Mouse (Mus musculus): ENCODE data around the gene Rbm20.

The Rbm20 gene

DNA sequence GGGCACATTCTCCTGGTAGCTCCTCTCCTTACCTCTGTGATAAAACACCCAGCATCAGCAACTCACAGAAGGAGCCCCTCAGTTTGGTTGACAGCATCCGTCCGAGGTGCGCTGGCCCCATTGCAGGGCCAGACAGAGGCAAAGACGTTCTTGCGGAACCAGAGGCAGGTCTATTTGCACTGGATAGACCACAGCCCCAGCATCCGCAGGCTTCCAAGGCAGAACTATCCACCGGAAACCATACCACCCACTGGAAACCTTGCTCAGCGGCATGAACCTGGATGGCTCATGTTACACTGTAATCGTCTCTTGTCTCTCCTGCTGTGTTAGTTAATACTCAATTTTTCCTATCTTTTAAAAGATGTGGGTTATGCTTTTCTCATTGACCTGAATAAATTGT lies 69.0 kb downstream of the Rbm20 start:
- Histone ChIP-seq H3K36me3 (ENCODE audit: control insufficient read depth, insufficient read depth, low read length, poor library complexity, severe bottlenecking) (no peaks in the 10 kb centered on the region), H3K27me3 (ENCODE audit: control insufficient read depth, insufficient read depth, low read length, poor library complexity, severe bottlenecking) (no peaks in the 10 kb centered on the region; the same call in 1 of the 2 replicates)
- DNase-seq (ENCODE audit: low read depth, low spot score), result no peak

DNA sequence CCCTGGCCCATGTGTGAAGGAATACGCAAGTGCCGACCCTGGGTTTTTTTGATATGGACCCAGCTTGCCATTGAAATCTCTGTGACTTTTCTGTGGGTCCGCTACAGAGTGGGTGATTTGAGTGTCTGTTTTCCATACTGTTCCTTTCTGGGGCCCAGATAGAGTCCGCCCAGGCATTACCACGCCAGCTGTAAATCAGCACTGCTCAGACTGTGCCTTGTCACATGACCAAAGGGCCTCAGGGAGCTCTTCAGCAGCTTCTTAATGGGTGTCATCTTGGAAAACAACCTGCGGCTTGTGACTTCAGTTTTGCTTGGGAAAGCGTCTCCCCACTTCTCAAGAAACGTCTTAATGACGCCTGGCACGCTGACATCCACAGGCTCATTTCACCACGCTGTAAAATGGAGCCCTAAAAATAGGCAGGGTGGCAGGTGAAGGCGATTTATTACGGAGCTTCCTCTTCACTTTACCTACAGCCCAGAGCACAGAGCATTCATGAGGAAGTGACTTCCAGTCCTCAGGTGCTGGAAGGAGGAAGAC lies 71.2 kb downstream of the Rbm20 start:
- no peak for DNase-seq (ENCODE audit: low read depth, low spot score)
- H3K36me3 ChIP-seq (ENCODE audit: control insufficient read depth, insufficient read depth, low read length, poor library complexity, severe bottlenecking), result no peaks in the 10 kb centered on the region
- no peaks in the 10 kb centered on the region; the same call in 1 of the 2 replicates for H3K27me3 ChIP-seq (ENCODE audit: control insufficient read depth, insufficient read depth, low read length, poor library complexity, severe bottlenecking)

DNA sequence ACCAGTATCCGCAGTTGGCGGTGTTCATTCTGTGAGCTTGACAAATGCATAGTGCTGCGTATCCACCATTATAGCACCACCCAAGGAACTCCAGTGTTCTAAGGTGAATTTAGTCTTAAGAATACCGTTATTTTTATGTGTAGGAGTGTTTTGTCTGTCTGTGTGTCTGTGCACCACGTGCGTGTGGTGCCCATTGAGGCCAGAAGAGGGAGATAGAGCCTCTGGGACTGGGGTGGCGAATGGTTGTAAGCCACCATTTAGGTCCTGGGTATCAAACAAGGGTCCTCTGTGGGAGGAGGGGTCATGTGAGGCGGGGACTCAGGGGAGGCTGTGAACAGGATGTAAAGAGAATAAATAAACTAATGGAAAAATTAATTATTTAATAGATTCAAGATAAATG lies 72.2 kb downstream of the Rbm20 start:
- Histone ChIP-seq H3K27me3 (ENCODE audit: control insufficient read depth, insufficient read depth, low read length, poor library complexity, severe bottlenecking) (no peaks in the 10 kb centered on the region; the same call in 1 of the 2 replicates), H3K36me3 (ENCODE audit: control insufficient read depth, insufficient read depth, low read length, poor library complexity, severe bottlenecking) (no peaks in the 10 kb centered on the region)
- no peak for DNase-seq (ENCODE audit: low read depth, low spot score)

DNA sequence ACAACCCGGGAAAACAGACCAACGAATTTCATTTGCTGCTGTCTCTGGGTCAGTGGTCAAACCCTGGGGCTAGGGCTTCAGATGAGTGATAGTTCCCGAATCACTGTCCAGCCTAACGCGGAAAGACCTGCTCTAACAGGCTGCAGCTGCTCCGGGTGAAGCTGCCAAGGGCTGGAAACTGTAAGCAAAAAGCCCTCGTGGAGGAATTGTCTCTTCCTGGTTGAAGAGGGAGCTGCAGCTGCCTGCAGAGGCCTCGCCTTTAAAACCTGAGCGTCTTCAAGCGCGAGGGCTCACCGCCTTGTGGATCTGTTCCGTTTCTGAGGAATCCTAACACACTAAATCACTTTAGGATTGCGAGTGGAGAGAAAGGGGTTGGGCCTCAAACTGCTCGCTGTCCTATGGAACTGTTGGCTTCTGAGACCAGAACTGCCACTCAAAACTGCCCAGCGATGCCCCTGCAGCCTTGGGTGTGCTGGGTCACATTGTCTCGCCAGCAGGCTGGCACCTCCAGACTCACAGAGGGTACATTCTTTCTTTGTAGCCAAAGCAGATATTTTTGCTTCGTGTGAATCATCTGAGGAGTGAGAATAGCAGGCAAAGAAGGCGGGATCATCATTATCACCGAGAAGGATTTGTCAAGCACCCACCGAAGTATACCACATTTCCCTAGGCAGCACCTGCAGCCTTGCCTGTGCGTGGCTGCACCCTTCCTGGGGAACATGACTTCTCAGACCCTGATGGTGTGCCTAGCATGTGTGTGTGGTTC lies 74.5 kb downstream of the Rbm20 start:
- no peaks in the 10 kb centered on the region for H3K27me3 ChIP-seq (ENCODE audit: control insufficient read depth, insufficient read depth, low read length, poor library complexity, severe bottlenecking)
- no peaks in the 10 kb centered on the region for H3K36me3 ChIP-seq (ENCODE audit: control insufficient read depth, insufficient read depth, low read length, poor library complexity, severe bottlenecking)
- DNase-seq (ENCODE audit: low read depth, low spot score), result no peak

DNA sequence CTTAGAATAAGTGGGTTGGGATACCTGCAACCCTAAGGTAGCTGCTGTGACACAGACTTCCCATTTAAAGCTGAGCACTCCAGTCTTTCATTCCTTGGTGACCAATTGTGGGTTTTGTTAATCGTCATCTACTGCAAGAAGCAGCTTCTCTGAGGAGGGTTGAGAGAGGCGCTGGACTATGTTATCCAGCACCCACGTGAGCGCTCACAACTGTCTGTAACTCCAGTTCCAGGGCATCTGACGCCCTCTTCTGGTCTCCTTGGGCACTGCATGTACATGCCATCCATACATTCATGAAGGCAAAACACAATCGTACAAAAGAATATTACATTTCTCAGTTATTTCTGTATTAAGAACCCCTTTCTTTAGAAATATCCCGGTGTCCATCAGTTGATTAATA lies 75.9 kb downstream of the Rbm20 start:
- peak; percentile 12 for DNase-seq (ENCODE audit: low read depth, low spot score)

DNA sequence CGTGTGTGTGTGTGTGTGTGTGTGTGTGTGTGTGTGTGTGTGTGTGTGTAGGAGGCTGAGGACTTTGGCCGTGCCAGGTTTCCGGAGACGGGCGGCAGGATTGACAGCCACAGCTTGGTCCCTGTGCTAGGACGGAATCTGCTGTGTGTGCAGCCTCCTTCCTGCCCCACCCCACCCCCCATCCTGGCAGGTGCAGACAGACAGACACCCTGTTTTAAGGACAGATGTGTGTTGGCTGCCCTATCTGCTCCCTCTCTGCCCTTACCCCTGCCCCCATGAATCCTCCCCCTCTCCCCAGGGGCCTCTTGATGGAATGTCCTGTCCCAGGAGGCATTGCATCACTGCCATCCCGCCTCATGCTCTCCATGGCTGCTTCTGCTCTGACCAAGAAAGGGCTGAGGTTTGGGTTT lies 77.3 kb downstream of the Rbm20 start:
- DNase-seq (ENCODE audit: low read depth, low spot score), result no peak
- Histone ChIP-seq H3K27me3 (ENCODE audit: control insufficient read depth, insufficient read depth, low read length, poor library complexity, severe bottlenecking) (no peaks in the 10 kb centered on the region), H3K36me3 (ENCODE audit: control insufficient read depth, insufficient read depth, low read length, poor library complexity, severe bottlenecking) (no peaks in the 10 kb centered on the region)

More for the DNA sequence above, 75.9 kb downstream of the Rbm20 start:
- Histone ChIP-seq H3K36me3 (ENCODE audit: control insufficient read depth, insufficient read depth, low read length, poor library complexity, severe bottlenecking) (no peaks in the 10 kb centered on the region), H3K27me3 (ENCODE audit: control insufficient read depth, insufficient read depth, low read length, poor library complexity, severe bottlenecking) (no peaks in the 10 kb centered on the region)

DNA sequence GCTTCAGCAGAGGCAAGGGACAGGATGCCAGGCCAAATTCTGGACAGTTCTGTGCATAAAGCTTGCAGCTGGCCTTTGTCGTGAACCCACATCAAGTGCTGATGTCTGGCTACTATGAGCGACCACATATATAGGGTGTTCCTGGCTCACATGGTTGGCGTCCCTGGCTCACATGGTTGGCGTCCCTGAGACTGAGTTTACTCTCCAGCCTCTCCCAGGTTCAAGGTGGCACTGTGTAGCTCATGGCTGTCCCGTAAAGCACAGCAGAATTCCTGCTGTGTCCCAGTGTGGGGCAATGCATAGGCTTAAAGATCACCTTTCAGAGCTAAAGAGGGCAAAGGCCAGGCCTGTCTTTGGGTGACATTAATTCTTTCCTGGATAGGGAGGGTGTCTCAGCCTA lies 78.2 kb downstream of the Rbm20 start:
- Histone ChIP-seq H3K27me3 (ENCODE audit: control insufficient read depth, insufficient read depth, low read length, poor library complexity, severe bottlenecking) (no peaks in the 10 kb centered on the region), H3K36me3 (ENCODE audit: control insufficient read depth, insufficient read depth, low read length, poor library complexity, severe bottlenecking) (no peaks in the 10 kb centered on the region)
- DNase-seq (ENCODE audit: low read depth, low spot score), result no peak

DNA sequence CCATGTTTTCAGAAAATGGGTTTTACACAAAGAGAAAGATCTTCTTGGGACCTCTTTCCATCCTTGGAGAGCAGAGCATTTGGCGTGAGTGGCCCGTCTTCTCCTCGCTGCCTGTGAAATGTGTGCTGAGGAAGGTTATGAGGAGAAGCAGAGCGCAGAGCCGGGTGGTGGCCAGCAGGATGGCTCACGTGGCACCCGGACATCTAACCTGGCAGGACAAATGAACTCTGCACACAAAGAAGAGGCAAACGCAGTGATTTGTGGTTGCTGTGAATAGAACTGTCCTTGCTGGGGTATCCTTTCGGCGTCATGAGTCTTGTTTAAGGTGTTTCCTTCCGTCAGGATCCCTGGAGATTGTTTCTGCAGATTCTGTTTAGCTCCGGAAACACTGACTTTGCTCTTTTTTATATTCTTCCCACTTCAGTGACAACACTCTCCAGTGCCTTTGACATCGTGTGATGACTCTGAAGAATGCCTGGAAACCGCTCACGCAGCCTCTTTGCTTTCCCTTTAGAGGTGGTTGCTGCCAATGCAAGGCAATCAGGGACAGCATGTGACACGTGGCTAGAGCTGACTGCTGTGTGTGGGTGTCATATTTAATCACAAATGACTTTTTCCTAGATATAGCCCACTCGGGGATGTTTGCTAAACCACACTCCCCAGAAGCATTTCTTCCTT lies 80.5 kb downstream of the Rbm20 start:
- DNase-seq (ENCODE audit: low read depth, low spot score), result no peak
- Histone ChIP-seq H3K36me3 (ENCODE audit: control insufficient read depth, insufficient read depth, low read length, poor library complexity, severe bottlenecking) (no peaks in the 10 kb centered on the region), H3K27me3 (ENCODE audit: control insufficient read depth, insufficient read depth, low read length, poor library complexity, severe bottlenecking) (no peaks in the 10 kb centered on the region)

DNA sequence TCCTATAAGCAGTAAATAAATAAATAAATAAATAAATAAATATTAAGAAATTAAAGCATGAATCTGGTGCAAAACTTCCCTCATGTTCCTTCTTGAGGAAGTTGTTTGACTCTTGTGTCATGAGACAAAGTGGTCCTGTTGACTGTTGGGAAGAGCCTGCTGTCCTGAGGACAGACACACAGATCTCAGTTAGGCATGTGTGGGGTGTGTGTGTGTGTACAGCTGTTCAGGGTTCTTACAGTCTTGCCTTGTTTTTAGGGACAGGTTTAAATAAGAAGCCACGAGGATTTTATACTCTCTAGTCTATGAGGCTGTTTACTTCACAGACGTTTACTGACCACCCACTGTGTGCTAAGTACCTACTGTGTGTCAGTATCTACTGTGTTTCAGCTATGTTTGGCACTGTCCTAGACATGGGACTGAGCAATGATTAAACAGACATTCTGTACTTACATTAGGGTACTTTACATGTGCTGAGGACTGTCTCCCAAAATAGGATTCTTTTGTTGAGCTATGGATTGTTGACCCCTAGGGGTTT lies 81.8 kb downstream of the Rbm20 start:
- DNase-seq (ENCODE audit: low read depth, low spot score), result no peak
- Histone ChIP-seq H3K36me3 (ENCODE audit: control insufficient read depth, insufficient read depth, low read length, poor library complexity, severe bottlenecking) (no peaks in the 10 kb centered on the region), H3K27me3 (ENCODE audit: control insufficient read depth, insufficient read depth, low read length, poor library complexity, severe bottlenecking) (no peaks in the 10 kb centered on the region)

DNA sequence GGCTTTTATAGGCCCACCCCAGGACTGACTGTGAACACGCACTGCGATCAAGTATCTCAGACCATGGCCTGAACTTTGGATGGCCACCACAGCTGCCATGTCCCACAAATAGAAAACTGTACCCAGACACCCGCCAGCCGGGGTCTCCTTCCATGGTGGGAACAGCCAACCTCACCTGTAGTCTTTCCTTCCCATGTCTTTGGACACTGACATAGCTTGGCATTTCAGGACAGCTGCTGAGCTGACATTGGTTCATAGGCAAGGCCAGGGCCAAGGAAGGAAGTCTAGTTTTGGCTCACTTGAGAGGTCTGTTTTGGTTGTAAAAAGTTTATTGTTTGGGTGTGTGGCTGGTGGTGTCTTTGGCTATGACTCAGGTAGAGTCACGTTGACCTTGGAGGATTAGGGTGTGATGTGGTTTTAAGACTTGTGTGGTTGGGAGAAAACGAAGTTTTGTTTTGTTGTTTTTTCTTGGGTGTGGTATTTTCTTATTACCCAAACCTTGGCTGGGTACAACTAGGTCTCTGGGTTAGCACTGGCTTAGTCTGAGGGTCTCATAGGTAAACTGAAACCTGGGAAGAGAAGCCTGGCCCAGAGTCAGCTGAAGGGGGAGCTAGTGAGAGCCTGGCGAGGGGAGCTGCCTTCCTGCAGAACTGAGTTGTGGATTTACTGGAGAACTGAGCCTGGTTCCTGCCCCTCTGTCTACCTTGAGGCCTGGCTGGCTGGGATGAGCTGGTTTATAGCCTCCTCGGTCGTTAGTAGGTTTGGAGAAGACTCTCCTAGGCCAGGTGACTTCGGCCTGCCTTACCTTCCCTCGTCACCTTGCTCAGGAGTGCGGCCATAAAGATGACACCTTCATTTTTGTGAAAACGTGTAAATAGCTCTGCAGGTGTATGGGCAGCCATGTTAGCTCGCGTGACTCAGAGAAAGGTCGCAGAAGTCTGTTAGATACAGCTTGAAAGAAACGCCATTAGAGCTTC lies 83.3 kb downstream of the Rbm20 start:
- no peak for DNase-seq (ENCODE audit: low read depth, low spot score)
- no peaks in the 10 kb centered on the region for H3K36me3 ChIP-seq (ENCODE audit: control insufficient read depth, insufficient read depth, low read length, poor library complexity, severe bottlenecking)
- no peaks in the 10 kb centered on the region for H3K27me3 ChIP-seq (ENCODE audit: control insufficient read depth, insufficient read depth, low read length, poor library complexity, severe bottlenecking)

DNA sequence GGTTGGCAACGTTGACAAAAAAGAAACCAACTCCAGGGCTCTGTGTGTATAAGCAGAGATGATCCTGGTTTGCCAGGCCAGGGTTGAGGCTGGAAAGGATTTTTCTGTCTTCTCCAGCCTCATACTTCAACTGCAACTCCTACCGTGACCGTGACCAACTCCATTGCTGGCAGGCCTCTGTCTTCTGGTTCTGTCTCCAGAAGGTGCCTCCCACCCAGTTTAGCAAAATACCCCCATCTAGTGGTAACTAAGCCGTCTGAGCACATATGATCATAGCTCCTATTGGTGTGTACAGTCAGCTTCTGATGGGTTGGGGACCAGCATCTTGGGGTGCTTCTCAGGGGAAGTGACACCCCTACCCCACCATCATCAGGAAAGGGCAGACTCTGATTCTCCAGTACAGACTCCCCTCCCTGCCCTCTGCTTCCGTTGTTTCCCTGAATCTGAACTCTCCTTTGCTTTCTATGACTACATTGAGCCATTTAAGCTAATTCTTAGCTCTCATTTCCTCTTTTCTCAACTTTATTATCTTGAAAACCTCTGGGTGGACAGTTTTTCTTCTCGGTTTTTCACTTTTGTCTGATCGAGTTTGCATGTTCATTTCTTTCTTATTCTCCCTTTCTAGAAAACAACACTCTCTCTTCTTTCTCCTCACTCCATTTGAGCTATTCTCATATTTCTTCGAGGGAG lies 85.8 kb downstream of the Rbm20 start:
- no peaks in the 10 kb centered on the region for H3K27me3 ChIP-seq (ENCODE audit: control insufficient read depth, insufficient read depth, low read length, poor library complexity, severe bottlenecking)
- no peaks in the 10 kb centered on the region for H3K36me3 ChIP-seq (ENCODE audit: control insufficient read depth, insufficient read depth, low read length, poor library complexity, severe bottlenecking)
- DNase-seq (ENCODE audit: low read depth, low spot score), result peak; percentile 38

DNA sequence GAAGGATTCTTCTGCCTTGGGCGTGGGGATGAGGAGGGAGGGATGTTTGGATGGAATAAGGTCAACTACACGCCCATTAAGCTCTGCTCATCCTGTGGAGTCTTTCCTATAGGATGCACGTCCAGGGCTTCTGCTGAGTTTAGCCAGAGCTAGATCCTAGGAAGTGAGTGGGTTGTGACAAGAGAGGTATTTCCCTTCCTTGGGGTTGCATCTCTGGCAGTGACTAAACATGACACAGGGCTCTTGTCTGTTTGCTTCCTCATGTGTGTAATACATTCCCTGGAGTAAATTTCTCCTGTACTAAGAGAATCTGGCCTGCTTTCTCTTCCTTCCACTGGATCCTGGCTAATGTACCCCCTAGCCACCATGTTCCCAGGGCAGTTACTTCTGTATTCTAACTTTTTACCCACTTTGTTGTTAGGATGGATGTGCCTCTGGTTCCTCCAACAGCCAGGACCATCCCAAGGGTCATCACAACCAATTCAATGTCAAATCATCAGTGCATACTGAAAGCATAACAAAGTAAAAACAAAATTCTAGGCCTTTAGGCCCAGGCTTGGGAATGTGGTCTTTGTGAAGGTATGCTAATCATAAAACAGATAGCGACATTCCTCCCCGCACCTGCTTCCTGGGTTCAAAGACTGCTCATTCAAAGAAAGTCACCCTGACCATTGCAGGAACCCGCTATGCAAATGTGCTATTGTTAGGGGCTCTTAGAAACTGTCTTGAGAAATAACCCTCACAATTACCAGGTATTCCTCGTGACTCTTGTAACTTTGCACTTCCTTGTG lies 87.8 kb downstream of the Rbm20 start:
- H3K36me3 ChIP-seq (ENCODE audit: control insufficient read depth, insufficient read depth, low read length, poor library complexity, severe bottlenecking), result no peaks in the 10 kb centered on the region
- H3K27me3 ChIP-seq (ENCODE audit: control insufficient read depth, insufficient read depth, low read length, poor library complexity, severe bottlenecking), result no peaks in the 10 kb centered on the region
- no peak for DNase-seq (ENCODE audit: low read depth, low spot score)

DNA sequence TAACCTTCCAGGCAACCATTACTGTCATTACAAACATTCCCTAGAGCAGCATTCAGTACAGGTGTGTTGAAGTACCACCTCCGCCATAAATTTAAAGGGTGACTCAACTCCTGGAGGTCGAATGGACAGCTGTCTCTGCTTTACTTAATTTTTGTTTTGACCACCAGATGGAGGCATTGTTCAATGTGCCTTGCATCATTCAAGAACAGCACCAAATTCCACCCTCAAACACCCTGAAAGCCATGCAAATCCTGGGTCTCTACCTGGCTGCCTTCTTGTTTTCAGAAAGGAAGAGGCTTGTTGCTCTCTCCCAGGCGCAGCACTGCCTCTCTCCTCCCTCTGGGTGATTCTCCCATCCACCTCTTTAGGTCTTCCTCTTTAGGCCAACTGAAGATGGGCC lies 91.4 kb downstream of the Rbm20 start:
- no peaks in the 10 kb centered on the region for H3K36me3 ChIP-seq (ENCODE audit: control insufficient read depth, insufficient read depth, low read length, poor library complexity, severe bottlenecking)
- DNase-seq (ENCODE audit: low read depth, low spot score), result peak; percentile 67
- H3K27me3 ChIP-seq (ENCODE audit: control insufficient read depth, insufficient read depth, low read length, poor library complexity, severe bottlenecking), result no peaks in the 10 kb centered on the region

Data from splenic B cell, adult 2 months (primary cell).